Mouse (Mus musculus): Measurements from ENCODE around the gene Map1lc3b. TPM values are rescaled to one million over a fixed set of nuclear protein-coding genes. Genes with fewer than 3 reads are reported as not detected.
"Not testable (repeated sequence)": the region's sequence is repeated elsewhere in the genome, so short reads cannot be mapped to it uniquely, and the experiment has no call there.

The Map1lc3b gene
- polyA plus RNA-seq, 1 experiment from 2014 or later = 325 TPM

GRCm38 (mm10) chr8:121597492-121597891 is 7.3 kb downstream of the Map1lc3b start:
- H3K9ac ChIP-seq; H3K9me3 ChIP-seq (replicated peaks); H3K27ac ChIP-seq; H3K4me3 ChIP-seq; H3K4me1 ChIP-seq; H3K4me2 ChIP-seq; ATAC-seq; H3K27me3 ChIP-seq: not testable (repeated sequence)
- peaks cover 85% of the 10 kb centered on the region for H3K36me3 ChIP-seq (ENCODE audit: poor library complexity, severe bottlenecking)
- WGBS = 85% methylated on average over 2 of the region's 2 CpGs

GRCm38 (mm10) chr8:121598190-121598589 is 8.0 kb downstream of the Map1lc3b start:
- Histone ChIP-seq H3K27ac (no peak overlapping the region), H3K36me3 (ENCODE audit: poor library complexity, severe bottlenecking) (peaks cover 91% of the 10 kb centered on the region)
- no peak for ATAC-seq

GRCm38 (mm10) chr8:121598892-121599291 is 8.7 kb downstream of the Map1lc3b start:
- Histone ChIP-seq H3K36me3 (ENCODE audit: poor library complexity, severe bottlenecking) (peaks cover 91% of the 10 kb centered on the region), H3K27me3 (no peaks in the 10 kb centered on the region), H3K4me1 (no peaks in the 10 kb centered on the region), H3K9ac (no peak overlapping the region), H3K9me3 (replicated peaks) (no peaks in the 10 kb centered on the region), H3K4me2 (no peak overlapping the region), H3K4me3 (no peak overlapping the region), H3K27ac (no peak overlapping the region)
- 39% methylated on average over 7 of the region's 7 CpGs for WGBS
- ATAC-seq = peak; percentile 82

More at GRCm38 (mm10) chr8:121598190-121598589, 8.0 kb downstream of the Map1lc3b start:
- no peaks in the 10 kb centered on the region for H3K27me3 ChIP-seq
- no peak overlapping the region for H3K9ac ChIP-seq
- H3K4me2 ChIP-seq = no peak overlapping the region
- no peak overlapping the region for H3K4me3 ChIP-seq
- WGBS = 92% methylated on average over 7 of the region's 7 CpGs
- 0 out of 2 replicates have a peak, but pooled peaks cover 3% of the 10 kb centered on the region for H3K4me1 ChIP-seq
- H3K9me3 ChIP-seq (replicated peaks) = no peaks in the 10 kb centered on the region

GRCm38 (mm10) chr8:121599842-121600241 is 9.7 kb downstream of the Map1lc3b start:
- H3K27ac ChIP-seq = no peak overlapping the region
- H3K9ac ChIP-seq = no peak overlapping the region
- H3K9me3 ChIP-seq (replicated peaks) = no peaks in the 10 kb centered on the region
- no peak for ATAC-seq
- H3K4me3 ChIP-seq = no peak overlapping the region
- no peak overlapping the region for H3K4me2 ChIP-seq
- 90% methylated on average over 14 of the region's 14 CpGs for WGBS
- H3K36me3 ChIP-seq (ENCODE audit: poor library complexity, severe bottlenecking) = peaks cover 91% of the 10 kb centered on the region
- H3K27me3 ChIP-seq = no peaks in the 10 kb centered on the region
- H3K4me1 ChIP-seq = no peaks in the 10 kb centered on the region

- ATAC-seq = no peak
- no peak overlapping the region for H3K27ac ChIP-seq
- peaks cover 94% of the 10 kb centered on the region for H3K36me3 ChIP-seq (ENCODE audit: poor library complexity, severe bottlenecking)
- no peaks in the 10 kb centered on the region for H3K4me1 ChIP-seq
- no peak overlapping the region for H3K4me3 ChIP-seq
- H3K4me2 ChIP-seq = no peak overlapping the region
- H3K27me3 ChIP-seq = no peaks in the 10 kb centered on the region
- no peaks in the 10 kb centered on the region for H3K9me3 ChIP-seq (replicated peaks)
- H3K9ac ChIP-seq = no peak overlapping the region
- WGBS = 91% methylated on average over 12 of the region's 12 CpGs
Observed at GRCm38 (mm10) chr8:121602411-121602810, 12.2 kb downstream of the Map1lc3b start.

- H3K4me3 ChIP-seq = no peak overlapping the region
- WGBS = 34% methylated on average over 3 of the region's 3 CpGs
- H3K4me1 ChIP-seq = no peaks in the 10 kb centered on the region
- H3K9ac ChIP-seq = no peak overlapping the region
- H3K4me2 ChIP-seq = no peak overlapping the region
- no peaks in the 10 kb centered on the region for H3K9me3 ChIP-seq (replicated peaks)
- H3K27me3 ChIP-seq = no peaks in the 10 kb centered on the region
- H3K27ac ChIP-seq = no peak overlapping the region
- peak; percentile 28; the same call in 1 of the 2 replicates for ATAC-seq
- peaks cover 94% of the 10 kb centered on the region for H3K36me3 ChIP-seq (ENCODE audit: poor library complexity, severe bottlenecking)
Observed at GRCm38 (mm10) chr8:121602860-121603259, 12.7 kb downstream of the Map1lc3b start.

- no peaks in the 10 kb centered on the region for H3K27me3 ChIP-seq
- no peaks in the 10 kb centered on the region for H3K4me1 ChIP-seq
Observed at GRCm38 (mm10) chr8:121603801-121604200, 13.6 kb downstream of the Map1lc3b start.

GRCm38 (mm10) chr8:121607661-121608060 is 17.5 kb downstream of the Map1lc3b start:
- no peaks in the 10 kb centered on the region for H3K4me1 ChIP-seq
- no peak overlapping the region for H3K9ac ChIP-seq
- no peak for ATAC-seq
- no peaks in the 10 kb centered on the region for H3K27me3 ChIP-seq
- WGBS = 90% methylated on average over 5 of the region's 5 CpGs
- H3K4me2 ChIP-seq = no peak overlapping the region
- no peak overlapping the region for H3K4me3 ChIP-seq
- no peak overlapping the region for H3K27ac ChIP-seq
- H3K9me3 ChIP-seq (replicated peaks) = no peaks in the 10 kb centered on the region
- peaks cover 93% of the 10 kb centered on the region for H3K36me3 ChIP-seq (ENCODE audit: poor library complexity, severe bottlenecking)

More at GRCm38 (mm10) chr8:121603801-121604200, 13.6 kb downstream of the Map1lc3b start:
- peaks cover 98% of the 10 kb centered on the region for H3K36me3 ChIP-seq (ENCODE audit: poor library complexity, severe bottlenecking)
- H3K9ac ChIP-seq = no peak overlapping the region
- WGBS = 98% methylated on average over 12 of the region's 12 CpGs
- no peaks in the 10 kb centered on the region for H3K9me3 ChIP-seq (replicated peaks)
- H3K4me3 ChIP-seq = no peak overlapping the region
- H3K4me2 ChIP-seq = no peak overlapping the region
- no peak for ATAC-seq
- H3K27ac ChIP-seq = no peak overlapping the region

GRCm38 (mm10) chr8:121609251-121609650 is 19.1 kb downstream of the Map1lc3b start:
- Histone ChIP-seq H3K4me1 (no peaks in the 10 kb centered on the region), H3K27me3 (no peaks in the 10 kb centered on the region), H3K9me3 (replicated peaks) (no peaks in the 10 kb centered on the region), H3K27ac (no peak overlapping the region), H3K36me3 (ENCODE audit: poor library complexity, severe bottlenecking) (peaks cover 77% of the 10 kb centered on the region), H3K4me3 (no peak overlapping the region), H3K9ac (no peak overlapping the region), H3K4me2 (no peak overlapping the region)
- 92% methylated on average over 15 of the region's 15 CpGs for WGBS
- no peak for ATAC-seq

- Histone ChIP-seq H3K9me3 (replicated peaks) (no peaks in the 10 kb centered on the region), H3K4me2 (no peak overlapping the region), H3K27me3 (no peaks in the 10 kb centered on the region), H3K4me1 (no peaks in the 10 kb centered on the region), H3K9ac (no peak overlapping the region), H3K27ac (no peak overlapping the region), H3K4me3 (no peak overlapping the region), H3K36me3 (ENCODE audit: poor library complexity, severe bottlenecking) (peaks cover 72% of the 10 kb centered on the region)
- 93% methylated on average over 11 of the region's 11 CpGs for WGBS
- ATAC-seq = no peak
Observed at GRCm38 (mm10) chr8:121609916-121610315, 19.8 kb downstream of the Map1lc3b start.

GRCm38 (mm10) chr8:121613419-121613818 is 23.3 kb downstream of the Map1lc3b start:
- ATAC-seq = no peak
- Histone ChIP-seq H3K4me1 (no peaks in the 10 kb centered on the region), H3K9me3 (replicated peaks) (no peaks in the 10 kb centered on the region), H3K27ac (peak overlapping the region; percentile 31; the same call in 1 of the 2 replicates), H3K9ac (no peak overlapping the region), H3K4me2 (no peak overlapping the region), H3K36me3 (ENCODE audit: poor library complexity, severe bottlenecking) (peaks cover 70% of the 10 kb centered on the region), H3K4me3 (no peak overlapping the region), H3K27me3 (no peaks in the 10 kb centered on the region)

GRCm38 (mm10) chr8:121619401-121619995 is 29.3 kb downstream of the Map1lc3b start:
- no peak overlapping the region for H3K9ac ChIP-seq
- H3K4me2 ChIP-seq = no peak overlapping the region
- peaks cover 46% of the 10 kb centered on the region for H3K36me3 ChIP-seq (ENCODE audit: poor library complexity, severe bottlenecking)
- H3K27me3 ChIP-seq = no peaks in the 10 kb centered on the region
- no peak overlapping the region for H3K4me3 ChIP-seq
- H3K9me3 ChIP-seq (replicated peaks) = no peaks in the 10 kb centered on the region
- H3K27ac ChIP-seq = no peak overlapping the region
- no peak for ATAC-seq
- 71% methylated on average over 7 of the region's 7 CpGs for WGBS
- H3K4me1 ChIP-seq = peaks cover 40% of the 10 kb centered on the region
